Mouse (Mus musculus) brain, embryonic 14.5 days (tissue): Measurements from ENCODE around the gene Gpatch2l.

ENCODE experiments used
- CTCF ChIP-seq: fragments of 200-500 bp; IDR thresholded peaks from 2 replicates; pipeline ENCODE4 v1.5.1; 2012; ENCODE audit warnings: inconsistent platforms, mild to moderate bottlenecking, moderate library complexity, borderline replicate concordance; ENCODE audit not compliant: insufficient read depth, insufficient read length; ENCODE audit errors: extremely low read depth
- POLR2A ChIP-seq: fragments of 200-500 bp; IDR thresholded peaks from 2 replicates; pipeline ENCODE4 v1.6.1; 2012; ENCODE audit warnings: mild to moderate bottlenecking, inconsistent platforms, borderline replicate concordance; ENCODE audit not compliant: poor library complexity, insufficient read depth, insufficient read length, severe bottlenecking; ENCODE audit errors: extremely low read depth

GRCm38 (mm10) chr12:86221074-86221703, 20.5 kb upstream of the Gpatch2l start:
- TF ChIP-seq CTCF, result no peak
- no peak for TF ChIP-seq POLR2A
